Mouse (Mus musculus) cerebellum, adult (tissue): ENCODE data around the gene Dnah17.

Experiments
- ATAC-seq: cut with Nextera tagmentation; 2 replicates; pipeline ENCODE4 v1.9.2; 2017; ENCODE audit warnings: mild to moderate bottlenecking, moderate library complexity, mixed read lengths; ENCODE audit not compliant: insufficient number of reproducible peaks, low FRiP score, low TSS enrichment

Dnah17 gene

GRCm38 (mm10) chr11:118034395-118034794 lies 96.0 kb downstream of the Dnah17 start:
- ATAC-seq = no peak

- ATAC-seq = no peak
Observed at GRCm38 (mm10) chr11:118031134-118031533, 99.3 kb downstream of the Dnah17 start.

GRCm38 (mm10) chr11:118029170-118029569 lies 101.3 kb downstream of the Dnah17 start:
- ATAC-seq = no peak

- no peak for ATAC-seq
Observed at GRCm38 (mm10) chr11:118024111-118024510, 106.3 kb downstream of the Dnah17 start.

GRCm38 (mm10) chr11:118023475-118023874 lies 107.0 kb downstream of the Dnah17 start:
- no peak for ATAC-seq

- ATAC-seq = peak; percentile 26; the same call in 1 of the 2 replicates
Observed at GRCm38 (mm10) chr11:118021806-118022205, 108.6 kb downstream of the Dnah17 start.

- ATAC-seq = no peak
Observed at GRCm38 (mm10) chr11:118018328-118018727, 112.1 kb downstream of the Dnah17 start.

GRCm38 (mm10) chr11:118015381-118016145 lies 114.9 kb downstream of the Dnah17 start:
- no peak for ATAC-seq

GRCm38 (mm10) chr11:118014391-118014995 lies 115.9 kb downstream of the Dnah17 start:
- no peak for ATAC-seq

- ATAC-seq = no peak
Observed at GRCm38 (mm10) chr11:118013339-118013738, 117.1 kb downstream of the Dnah17 start.

- ATAC-seq = no peak
Observed at GRCm38 (mm10) chr11:118012595-118012994, 117.8 kb downstream of the Dnah17 start.

- no peak for ATAC-seq
Observed at GRCm38 (mm10) chr11:118009865-118010571, 120.4 kb downstream of the Dnah17 start.

GRCm38 (mm10) chr11:118008843-118009242 lies 121.6 kb downstream of the Dnah17 start:
- ATAC-seq = no peak

GRCm38 (mm10) chr11:118008144-118008805 lies 122.2 kb downstream of the Dnah17 start:
- ATAC-seq = no peak

- no peak for ATAC-seq
Observed at GRCm38 (mm10) chr11:118007460-118008143, 122.8 kb downstream of the Dnah17 start.

GRCm38 (mm10) chr11:118004217-118004616 lies 126.2 kb downstream of the Dnah17 start:
- no peak for ATAC-seq

- ATAC-seq = no peak
Observed at GRCm38 (mm10) chr11:118003718-118004117, 126.7 kb downstream of the Dnah17 start.

GRCm38 (mm10) chr11:118003176-118003575 lies 127.3 kb downstream of the Dnah17 start:
- ATAC-seq = no peak

- ATAC-seq = no peak
Observed at GRCm38 (mm10) chr11:118000565-118001215, 129.7 kb downstream of the Dnah17 start.

- ATAC-seq = no peak
Observed at GRCm38 (mm10) chr11:118000083-118000482, 130.4 kb downstream of the Dnah17 start.
